Mouse (Mus musculus) layer of hippocampus, adult 2 months (tissue): ENCODE results near the gene Gm20671. TPM values are rescaled to one million over a fixed set of nuclear protein-coding genes. Genes with fewer than 3 reads are reported as not detected.

Experiments used
- DNase-seq, 2 experiments: peaks; one replicate each; pipeline ENCODE4 v3.0.0; 2022; ENCODE audit warnings: low spot score in 2 of 2
- H3K27ac ChIP-seq: fragments of 200-600 bp; 2 replicates; pipeline ENCODE4 v1.8.1; 2022
- H3K4me3 ChIP-seq: fragments of 200-600 bp; 2 replicates; pipeline ENCODE4 v1.8.1; 2022; ENCODE audit warnings: mild to moderate bottlenecking
- CTCF ChIP-seq: fragments of 200-600 bp; conservative IDR thresholded peaks from 2 replicates; pipeline ENCODE4 v1.8.1; 2022; ENCODE audit warnings: antibody characterized with exemption, mild to moderate bottlenecking, moderate library complexity
- total RNA-seq, 2 experiments: library from RNA; stranded (reverse); gene quantifications; 2 replicates each; pipeline ENCODE4 v1.2.3; 2021

Gene Gm20671
- total RNA-seq, 2 experiments from 2014 or later = not detected

DNA sequence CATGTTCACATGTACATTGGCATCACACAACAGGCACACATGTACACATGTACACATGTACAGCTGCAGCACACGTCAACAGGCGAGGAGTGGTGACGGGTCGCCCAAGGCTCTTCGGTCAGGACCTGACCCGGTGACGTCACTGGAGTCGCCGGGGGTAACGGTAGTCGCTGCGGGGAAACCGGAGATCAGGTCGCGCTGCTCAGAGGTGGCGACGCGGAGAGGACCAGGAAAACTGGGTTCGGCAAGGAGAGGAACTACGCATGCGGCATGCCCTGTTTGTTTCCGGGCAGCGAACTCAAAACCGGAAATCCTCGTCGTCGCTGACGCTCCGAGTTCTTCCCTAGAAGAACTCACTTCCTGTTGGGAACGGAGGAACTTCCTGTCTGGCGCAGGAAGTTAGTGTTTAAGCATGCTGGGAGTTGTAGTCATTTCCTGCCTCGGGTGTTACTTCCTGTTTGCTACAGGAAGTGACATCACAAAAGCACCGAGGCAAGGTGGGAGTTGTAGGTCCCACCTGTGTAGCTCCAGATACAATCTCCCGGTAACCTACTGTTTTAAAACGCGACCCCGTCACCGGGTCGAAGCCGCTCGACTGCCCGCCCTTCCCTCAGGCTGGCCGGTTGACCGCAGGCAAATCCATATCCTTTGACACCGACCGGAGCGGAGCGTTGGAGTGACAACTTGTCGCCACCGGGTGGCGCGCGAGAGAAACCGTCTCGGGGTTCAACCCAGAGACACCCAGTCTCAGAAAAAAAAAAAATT lies 113.0 kb downstream of the Gm20671 start:
- H3K4me3 ChIP-seq = peak overlapping the region; percentile 76
- TF ChIP-seq CTCF = peak; percentile 94
- H3K27ac ChIP-seq = peak overlapping the region; percentile 93
- peak; percentile 82 to 95 for DNase-seq

DNA sequence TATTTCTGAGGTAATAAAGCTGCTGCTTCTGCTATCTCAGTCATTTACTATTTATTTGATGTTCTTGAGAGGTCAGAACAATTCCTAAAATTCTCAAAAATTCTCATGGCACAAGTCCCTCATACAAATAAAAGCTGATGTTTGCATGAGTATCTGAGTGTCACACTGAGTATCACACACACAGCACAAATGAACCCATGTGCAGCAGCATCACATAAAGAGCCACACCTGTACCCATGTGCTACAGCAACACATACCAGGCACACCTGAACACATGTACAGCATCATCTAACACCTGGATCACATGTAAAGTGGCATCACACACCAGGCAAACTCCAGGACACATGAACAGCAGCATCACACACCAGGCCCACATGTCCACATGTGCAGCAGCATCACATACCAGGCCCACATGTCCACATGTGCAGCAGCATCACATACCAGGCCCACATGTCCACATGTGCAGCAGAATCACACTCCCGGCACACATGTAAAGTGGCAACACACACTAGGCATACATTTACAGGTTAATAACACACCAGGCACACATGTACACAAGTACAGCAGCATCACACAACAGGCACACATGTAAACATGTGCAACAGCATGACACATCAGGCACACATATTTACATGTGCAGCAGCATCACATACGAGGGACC lies 113.7 kb downstream of the Gm20671 start:
- DNase-seq = no peak
- peak overlapping the region; percentile 76 for H3K4me3 ChIP-seq
- no peak for TF ChIP-seq CTCF
- peak overlapping the region; percentile 93 for H3K27ac ChIP-seq

DNA sequence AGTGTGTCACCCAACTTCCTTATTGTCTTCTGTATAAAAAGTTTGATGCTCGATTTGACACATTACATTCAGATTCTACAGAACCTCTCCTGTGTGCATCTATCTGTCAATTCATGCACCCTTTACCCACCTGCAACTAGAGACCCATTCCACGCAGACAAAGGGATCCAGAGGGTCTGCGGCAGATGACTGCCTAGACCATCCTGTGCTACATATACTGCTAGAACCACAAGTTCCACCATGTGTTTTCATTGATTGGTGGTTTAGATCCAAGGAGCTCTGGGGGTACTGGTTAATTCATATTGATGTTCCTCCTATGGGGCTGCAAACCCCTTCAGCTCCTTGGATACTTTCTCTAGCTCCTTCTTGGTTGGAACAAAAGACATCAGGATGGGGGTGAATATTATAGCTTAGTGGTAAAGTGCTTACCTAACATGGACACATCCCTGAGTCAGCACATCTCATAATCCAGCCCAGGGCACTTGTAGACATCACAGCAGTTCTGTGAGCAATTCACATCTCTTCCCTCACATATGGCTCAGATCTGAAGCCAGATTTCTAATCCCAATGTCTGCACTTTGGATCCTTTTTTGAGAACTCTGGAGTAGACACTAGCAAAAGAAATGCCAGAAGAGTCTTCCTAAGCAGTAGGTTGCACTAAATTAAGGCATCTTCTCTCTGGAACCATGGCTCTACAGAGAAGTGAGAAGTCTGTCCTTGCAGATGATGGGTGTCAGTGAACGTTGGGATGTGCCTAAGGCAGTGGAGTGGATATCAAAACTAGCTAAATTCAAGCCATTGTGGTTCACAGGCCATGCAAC lies 114.5 kb downstream of the Gm20671 start:
- Histone ChIP-seq H3K27ac (no peak overlapping the region), H3K4me3 (peak overlapping the region; percentile 76; the same call in 1 of the 2 replicates)
- DNase-seq = no peak
- TF ChIP-seq CTCF = no peak

DNA sequence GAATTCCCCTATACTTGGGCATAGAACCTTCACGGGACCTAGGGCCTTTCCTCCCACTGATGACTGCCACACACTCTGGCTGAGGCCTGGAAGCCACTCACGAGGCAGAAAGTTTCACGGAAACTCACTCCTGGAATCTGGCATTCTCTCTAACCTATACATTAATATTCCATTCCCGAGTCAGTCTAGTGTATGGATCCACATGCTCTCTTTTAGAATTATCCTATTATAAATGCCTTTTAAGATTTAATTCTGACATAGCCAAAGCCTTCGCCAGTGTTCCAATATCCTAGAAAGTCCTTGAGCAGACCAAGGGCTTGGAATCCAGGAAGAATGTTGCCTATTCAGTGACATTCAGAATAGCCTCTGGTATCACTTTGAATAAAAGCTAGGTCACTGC lies 115.4 kb downstream of the Gm20671 start:
- Histone ChIP-seq H3K27ac (no peak overlapping the region), H3K4me3 (no peak overlapping the region)
- DNase-seq = no peak
- TF ChIP-seq CTCF = no peak

DNA sequence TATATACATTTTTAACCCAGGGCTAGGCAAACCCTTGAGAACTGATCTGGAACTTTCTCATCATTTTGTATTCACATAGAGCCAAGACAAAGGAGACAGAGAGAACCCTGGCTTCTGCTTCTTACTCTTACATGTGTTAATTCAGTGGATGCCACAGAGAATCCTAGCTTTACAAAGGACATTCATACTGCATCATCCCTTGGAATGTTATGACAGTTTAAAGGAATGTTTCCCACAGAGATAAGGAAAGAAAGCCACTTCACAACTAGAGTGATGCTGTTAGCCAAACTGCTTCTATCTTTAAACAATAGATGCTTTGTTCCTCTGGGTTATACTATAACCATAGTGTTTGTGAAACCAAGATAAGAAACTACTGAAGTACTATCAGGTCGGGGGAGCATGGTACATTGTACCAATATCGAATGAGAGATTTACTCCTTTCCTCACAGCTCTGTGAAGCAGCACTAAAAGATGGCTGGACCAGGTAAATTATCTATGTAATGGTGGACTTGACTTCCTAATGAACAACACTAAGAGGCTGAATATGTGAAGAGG lies 120.6 kb downstream of the Gm20671 start:
- H3K4me3 ChIP-seq = no peak overlapping the region
- no peak overlapping the region for H3K27ac ChIP-seq
- no peak for TF ChIP-seq CTCF
- DNase-seq = no peak

DNA sequence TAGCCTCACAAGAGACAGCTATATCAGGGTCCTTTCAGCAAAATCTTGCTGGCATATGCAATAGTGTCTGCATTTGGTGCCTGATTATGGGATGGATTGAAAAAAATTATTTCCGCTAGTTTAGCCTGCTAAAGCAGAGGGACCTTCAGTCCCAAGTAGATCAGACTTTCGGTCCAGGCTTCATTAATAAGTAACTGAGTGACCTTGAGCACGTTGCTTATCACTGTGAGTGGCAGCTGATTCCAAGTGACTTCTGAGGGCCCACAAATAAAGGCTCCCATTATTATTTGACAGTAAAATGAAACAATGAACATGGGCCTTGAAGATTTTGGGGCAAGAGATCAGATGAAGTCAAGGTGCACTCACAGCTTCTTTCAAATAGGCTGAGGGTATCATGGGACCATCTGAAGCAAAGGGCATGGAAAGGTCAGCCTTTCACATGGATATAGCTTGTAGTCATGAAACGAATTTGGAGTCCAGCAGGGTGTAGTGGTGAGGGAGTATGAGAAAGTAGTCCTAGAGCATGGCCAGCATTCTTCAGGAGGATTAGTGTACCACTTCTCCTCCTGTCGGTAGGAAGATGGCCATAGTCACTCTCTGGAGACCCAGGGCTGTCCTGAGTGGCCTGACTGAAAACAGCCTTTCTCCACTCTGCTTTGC lies 129.6 kb downstream of the Gm20671 start:
- H3K4me3 ChIP-seq = no peak overlapping the region
- no peak for TF ChIP-seq CTCF
- no peak overlapping the region for H3K27ac ChIP-seq
- DNase-seq = no peak

DNA sequence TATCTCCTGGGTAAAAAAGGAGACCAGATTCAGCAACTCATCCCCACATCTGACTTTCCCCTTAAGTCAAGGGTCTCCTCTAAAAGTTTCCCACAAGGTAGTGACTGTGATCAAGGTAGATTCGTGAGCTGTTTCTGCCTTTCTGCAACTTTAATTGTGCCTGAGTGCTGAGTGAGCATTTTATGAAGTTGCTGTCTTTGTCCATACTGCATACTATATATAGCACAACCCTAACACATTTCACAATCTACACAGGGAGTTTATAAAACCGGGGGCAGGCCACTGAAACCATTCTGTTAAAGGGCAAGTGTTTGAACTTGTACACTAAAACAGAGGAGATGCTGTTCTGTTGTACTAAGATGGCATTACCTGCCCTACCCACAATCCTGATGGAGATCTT lies 133.5 kb downstream of the Gm20671 start:
- H3K27ac ChIP-seq = no peak overlapping the region
- no peak for DNase-seq
- TF ChIP-seq CTCF = no peak

More for the DNA sequence above, 133.5 kb downstream of the Gm20671 start:
- no peak overlapping the region for H3K4me3 ChIP-seq

Other genes with a start within 250 kb of the Gm20671 start
- 10 to 100 TPM; 11.3 to 14.5 TPM for gene Yes1, start 215.9 kb downstream of the Gm20671 start, total RNA-seq
- gene Pisd, start 41.5 kb downstream of the Gm20671 start, total RNA-seq = 10 to 100 TPM; 61.7 to 67.0 TPM
- gene Prr14l, start 27.1 kb upstream of the Gm20671 start, total RNA-seq = 10 to 100 TPM; 50.4 to 58.9 TPM
- gene Depdc5, start 36.6 kb upstream of the Gm20671 start, total RNA-seq = 10 to 100 TPM; 67.8 to 73.2 TPM
- 1,000 to 10,000 TPM; 1,193 to 1,302 TPM for gene Ywhah, start 191.7 kb upstream of the Gm20671 start, total RNA-seq